Mouse (Mus musculus) ES-E14 (cell line): ENCODE measurements around the gene Skap1.

Source experiments
- CHD2 ChIP-seq: IDR thresholded peaks from 2 replicates; pipeline ENCODE4 v1.6.1; 2014; ENCODE audit warnings: mild to moderate bottlenecking, low read depth, low read length, inconsistent platforms
- HCFC1 ChIP-seq: IDR thresholded peaks from 2 replicates; pipeline ENCODE4 v1.6.1; 2012; ENCODE audit warnings: low read length, inconsistent platforms, borderline replicate concordance; ENCODE audit not compliant: insufficient read depth
- ZC3H11A ChIP-seq: IDR thresholded peaks from 2 replicates; pipeline ENCODE4 v1.6.1; 2012; ENCODE audit warnings: low read depth, mild to moderate bottlenecking, inconsistent platforms, low read length, borderline replicate concordance
- ZNF384 ChIP-seq: IDR thresholded peaks from 2 replicates; pipeline ENCODE4 v1.6.1; 2012; ENCODE audit warnings: low read depth, low read length, inconsistent platforms

DNA sequence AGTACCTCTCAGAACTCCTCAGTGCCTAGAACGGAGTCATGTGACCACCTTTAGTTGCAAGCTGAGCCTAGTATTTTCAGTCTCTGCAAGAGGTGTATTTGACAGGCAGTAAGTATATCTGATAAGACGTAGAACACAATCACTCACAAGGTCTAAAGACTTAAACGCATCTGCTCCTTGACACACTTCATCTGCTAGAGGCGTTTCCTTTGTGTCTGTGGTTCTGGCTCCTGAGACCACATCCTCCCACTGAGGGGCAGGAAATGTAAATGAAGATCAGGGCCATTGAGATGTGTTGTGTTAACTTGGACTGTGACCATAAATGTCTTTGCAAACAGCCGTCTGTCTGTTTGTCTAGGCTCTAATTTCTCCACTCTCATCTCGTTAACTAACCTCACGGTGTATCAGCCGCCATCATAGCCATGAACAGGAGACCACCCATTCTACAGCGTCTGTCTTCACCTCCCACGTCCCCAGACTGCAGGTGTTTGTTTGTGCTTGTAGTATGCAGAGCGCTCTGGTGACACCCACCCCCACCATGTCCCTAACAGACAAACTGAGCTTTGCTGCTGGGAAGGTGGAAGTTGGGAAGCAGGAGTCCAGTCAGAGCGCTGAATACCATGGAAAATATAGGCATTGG, 22.7 kb upstream of the Skap1 start:
- TF ChIP-seq ZC3H11A (no peak), HCFC1 (no peak), ZNF384 (no peak), CHD2 (no peak)
